Mouse (Mus musculus) right cerebral cortex, postnatal 25 days (tissue): ENCODE data around the gene Mmp2.
"Not testable (repeated sequence)": the region's sequence is repeated elsewhere in the genome, so short reads cannot be mapped to it uniquely, and the experiment has no call there.

Experiments used
- DNase-seq: peaks from one replicate; pipeline ENCODE4 v3.0.0; 2022

The Mmp2 gene

DNA sequence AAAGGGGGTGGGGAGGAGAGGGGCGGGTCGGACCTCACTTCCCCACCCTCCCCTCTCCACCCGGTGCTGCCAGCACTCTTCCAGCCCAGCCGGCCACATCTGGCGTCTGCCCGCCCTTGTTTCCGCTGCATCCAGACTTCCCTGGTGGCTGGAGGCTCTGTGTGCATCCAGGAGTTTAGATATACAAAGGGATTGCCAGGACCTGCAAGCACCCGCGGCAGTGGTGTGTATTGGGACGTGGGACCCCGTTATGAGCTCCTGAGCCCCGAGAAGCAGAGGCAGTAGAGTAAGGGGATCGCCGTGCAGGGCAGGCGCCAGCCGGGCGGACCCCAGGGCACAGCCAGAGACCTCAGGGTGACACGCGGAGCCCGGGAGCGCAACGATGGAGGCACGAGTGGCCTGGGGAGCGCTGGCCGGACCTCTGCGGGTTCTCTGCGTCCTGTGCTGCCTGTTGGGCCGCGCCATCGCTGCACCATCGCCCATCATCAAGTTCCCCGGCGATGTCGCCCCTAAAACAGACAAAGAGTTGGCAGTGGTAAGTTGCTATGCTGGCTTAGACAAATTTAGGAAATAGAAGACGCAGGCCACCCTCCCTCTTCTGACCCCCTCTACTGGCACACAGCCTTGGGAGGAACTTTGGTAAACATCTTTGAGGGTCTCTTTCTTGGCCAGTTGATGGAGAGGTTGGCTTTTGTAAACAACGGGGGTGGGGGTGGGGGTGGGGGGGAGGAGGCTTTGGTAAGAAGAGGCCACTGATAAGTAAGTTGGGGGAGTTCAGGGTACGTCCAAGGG is at the start of gene Mmp2:
Gene Mmp2 (plus strand): TSS at position 49 of the 792 bp plus-strand sequence.
- DNase-seq: no peak

DNA sequence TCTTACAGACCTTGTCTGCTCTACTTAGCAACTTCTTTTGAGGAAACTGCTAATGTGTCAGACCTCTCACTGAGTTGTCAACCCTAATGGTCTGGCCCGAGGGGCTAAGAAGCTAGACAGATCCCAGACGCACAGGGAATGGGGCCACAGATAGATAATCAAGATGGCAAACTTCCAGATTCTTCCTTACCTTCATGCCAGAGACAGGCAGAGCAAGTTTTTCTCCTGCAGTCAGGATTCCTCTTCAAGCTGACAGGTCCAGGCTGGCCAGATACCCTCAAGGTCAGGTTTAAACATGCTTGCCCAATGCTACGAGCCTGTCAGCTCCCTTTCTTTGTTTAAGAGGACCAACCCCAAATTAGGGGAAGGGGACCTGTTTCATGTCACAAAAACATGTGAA is 46.1 kb upstream of the Mmp2 start:
- no peak for DNase-seq

DNA sequence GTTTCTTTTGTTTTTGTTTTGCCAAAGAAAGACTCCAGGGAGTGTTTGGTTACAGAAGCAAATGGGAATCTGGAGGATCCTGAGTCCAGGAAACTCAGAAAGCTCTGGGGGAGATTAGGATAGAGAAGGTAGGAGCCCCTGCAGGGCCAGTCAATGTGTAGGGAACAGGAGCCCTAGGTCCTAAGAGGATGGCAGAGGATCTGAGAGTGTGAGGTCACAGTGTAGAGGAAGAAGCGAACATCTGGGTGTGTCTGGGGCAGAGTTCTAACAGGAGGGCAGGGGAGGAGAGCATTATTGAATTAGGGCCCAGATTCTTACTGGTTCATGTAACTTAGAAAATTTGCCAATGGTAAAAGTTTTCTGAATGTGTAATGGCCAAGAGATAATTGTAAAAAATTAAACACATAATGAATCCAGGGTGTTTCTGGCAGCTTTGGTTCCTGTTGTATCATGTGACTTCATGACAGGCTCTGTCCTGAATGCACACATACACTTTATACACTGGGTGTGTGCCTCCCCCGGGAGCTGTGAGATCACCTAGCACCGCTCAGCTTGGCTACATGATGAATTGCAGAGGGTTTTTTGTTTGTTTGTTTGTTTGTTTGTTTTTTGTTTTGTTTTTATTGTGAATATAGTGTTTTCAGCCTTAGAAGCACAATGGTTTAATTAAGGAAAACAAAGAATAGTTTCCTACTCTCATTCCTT is 43.0 kb upstream of the Mmp2 start:
- no peak for DNase-seq

DNA sequence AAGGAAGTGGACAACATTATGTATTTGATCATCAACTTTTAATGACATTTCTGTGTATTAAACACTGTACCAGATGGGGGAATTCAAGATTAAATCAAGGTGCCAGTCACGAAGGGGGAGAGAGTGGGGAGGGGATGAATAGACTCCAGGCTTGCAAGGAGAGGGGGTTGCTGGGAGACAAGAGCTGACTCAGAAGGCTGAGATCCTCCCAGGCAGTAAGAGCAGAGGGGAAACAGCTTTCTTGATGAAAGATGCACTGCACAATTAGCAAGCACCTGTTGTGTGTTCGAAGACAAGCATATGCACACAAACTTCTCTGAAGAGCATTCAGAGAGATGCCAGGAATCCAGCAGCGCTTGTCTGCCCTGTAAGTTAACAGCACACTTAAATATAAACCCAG is 36.3 kb upstream of the Mmp2 start:
- DNase-seq: no peak

DNA sequence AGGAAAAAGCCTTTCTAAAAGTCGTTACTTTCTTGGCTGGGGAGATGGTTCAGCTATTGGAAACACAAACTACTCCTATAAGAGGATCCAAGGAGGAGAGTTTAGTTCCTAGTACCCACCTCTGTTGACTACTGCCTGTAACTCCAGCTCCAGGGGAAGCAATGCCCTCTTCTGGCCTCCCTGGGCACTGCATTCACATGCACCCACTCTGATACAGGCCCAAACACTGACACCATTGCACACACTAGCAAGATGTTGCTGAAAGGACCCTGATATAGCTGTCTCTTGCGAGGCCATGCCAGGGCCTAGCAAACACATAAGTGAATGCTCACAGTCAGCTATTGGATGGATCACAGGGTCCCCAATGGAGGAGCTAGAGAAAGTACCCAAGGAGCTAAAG is 35.1 kb upstream of the Mmp2 start:
- DNase-seq: not testable (repeated sequence)

DNA sequence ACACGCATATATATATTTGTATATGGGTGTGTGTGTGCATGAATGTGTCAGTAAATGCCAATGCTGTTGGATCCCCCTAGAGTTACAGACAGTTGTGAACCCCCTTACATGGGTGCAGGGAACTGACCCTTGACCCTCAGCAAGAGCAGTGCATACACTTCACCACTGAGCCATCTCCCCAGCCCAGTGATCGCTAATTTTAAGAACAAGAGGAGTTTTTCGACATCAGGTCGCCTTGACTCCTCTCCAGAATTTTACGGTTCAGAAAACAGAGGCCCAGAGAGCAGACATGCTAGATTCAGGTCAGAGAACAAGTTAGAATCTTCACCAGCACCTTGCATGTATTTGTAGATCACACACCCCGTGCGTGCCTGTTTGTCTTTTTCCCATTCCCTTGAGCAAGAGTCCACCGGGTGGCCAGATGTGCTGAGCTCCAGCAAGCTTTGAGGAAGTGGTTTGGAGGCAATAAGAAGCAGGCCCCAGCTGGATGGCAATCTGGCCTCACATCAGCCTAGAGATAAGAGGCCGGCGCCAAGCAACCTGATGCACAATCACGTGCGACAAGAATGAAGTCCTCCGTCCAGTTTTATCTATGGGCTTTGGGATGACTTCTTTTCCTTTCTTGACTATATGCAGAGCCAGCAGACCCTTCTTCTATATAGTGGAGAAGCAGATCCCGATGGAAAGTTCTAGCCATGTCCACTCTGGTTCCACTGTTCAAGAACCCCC is 33.1 kb upstream of the Mmp2 start:
- DNase-seq: no peak

DNA sequence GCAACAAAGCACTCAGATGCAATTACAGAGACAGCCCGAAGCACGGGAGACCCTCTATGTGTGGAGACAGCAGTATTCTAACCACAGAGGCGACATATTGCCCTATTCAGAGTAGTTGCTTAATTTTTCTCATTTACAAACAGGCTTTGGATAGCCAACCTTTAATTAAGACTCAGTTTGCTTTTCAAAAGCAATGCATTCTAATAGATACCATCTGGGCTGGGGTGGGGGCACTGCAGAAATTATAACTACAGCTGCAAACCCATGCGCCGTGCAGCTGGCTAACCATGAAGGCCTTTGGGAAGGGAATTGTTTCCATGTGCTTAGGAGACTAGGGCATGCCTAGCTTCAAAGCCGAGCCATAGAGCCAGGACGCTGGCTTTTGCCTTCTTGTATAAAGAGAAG is 29.6 kb upstream of the Mmp2 start:
- no peak for DNase-seq

DNA sequence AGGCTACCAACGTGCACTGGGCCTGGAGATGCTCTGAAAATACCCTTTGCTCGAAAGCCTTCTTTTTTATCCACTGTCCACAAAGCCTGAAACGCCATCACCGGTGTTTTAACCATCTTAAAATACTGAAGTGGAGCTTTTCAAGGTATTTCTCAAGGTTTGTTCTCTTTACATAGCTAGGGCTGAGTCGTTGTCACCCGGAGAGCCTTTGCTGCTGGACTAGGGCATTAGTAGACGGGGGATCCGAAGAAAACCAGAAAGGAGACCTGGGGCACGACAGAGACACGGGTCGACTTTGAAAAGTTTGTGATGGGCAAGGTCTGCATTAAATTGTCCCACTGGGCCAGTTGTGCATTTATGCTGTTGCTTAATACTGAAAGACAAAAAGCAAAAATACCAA is 27.7 kb upstream of the Mmp2 start:
- no peak for DNase-seq

DNA sequence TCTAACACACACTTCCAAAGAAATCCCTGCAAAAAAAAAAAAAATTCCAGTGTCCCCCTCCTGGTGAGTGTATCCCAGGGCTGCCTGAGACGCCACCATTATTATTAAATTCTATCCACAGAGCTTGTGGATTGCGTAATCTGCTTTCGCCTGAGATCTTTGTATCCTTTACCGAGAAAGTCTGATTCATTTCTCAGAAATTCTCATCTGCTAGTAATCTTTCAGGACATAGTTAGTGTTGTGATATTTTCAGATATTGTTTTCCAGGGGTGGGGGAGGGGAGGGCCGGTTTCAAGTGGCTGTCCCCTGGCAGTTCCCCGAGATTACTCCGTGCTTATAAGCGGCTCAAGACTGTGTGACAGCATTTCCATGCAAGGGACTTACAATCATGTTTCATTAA is 25.9 kb upstream of the Mmp2 start:
- no peak for DNase-seq

DNA sequence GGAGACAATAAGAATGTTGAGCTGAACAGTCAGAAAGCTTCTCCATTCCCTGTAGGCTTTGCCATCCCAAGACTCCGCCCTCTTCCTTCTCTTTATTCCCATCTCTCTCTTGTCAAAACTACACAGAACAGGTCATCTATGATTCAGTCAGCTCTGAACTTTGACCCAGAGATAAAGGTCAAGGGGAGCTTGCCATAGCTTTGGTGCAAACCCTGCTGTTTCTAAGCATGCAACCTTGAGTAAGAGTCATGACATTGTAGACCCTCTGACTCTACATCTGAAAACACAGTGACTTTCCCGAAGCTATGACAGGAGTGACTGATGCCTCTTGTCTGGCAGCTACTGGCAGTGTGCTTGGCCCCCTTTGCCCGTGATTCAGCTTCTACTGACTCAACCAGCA is 24.5 kb upstream of the Mmp2 start:
- DNase-seq: no peak

DNA sequence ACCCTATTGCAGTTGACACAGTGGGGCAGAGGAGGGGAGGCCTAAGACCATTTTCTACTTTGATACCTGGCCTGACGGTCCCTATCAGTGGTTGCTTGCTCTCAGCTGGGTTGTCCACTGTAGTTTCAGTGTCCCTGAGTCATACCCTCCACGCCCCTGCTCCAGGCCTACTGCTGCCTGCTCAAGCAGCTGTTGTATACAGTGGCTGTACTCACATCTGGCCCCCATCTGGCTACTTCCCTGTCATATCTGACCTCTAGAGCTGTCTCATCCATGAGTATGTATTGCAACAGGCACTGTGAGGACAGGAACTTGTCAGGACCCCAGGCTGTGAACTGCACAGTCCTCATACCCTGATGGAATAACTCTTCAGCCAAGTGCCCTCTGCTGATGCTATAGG is 14.3 kb upstream of the Mmp2 start:
- DNase-seq: no peak

DNA sequence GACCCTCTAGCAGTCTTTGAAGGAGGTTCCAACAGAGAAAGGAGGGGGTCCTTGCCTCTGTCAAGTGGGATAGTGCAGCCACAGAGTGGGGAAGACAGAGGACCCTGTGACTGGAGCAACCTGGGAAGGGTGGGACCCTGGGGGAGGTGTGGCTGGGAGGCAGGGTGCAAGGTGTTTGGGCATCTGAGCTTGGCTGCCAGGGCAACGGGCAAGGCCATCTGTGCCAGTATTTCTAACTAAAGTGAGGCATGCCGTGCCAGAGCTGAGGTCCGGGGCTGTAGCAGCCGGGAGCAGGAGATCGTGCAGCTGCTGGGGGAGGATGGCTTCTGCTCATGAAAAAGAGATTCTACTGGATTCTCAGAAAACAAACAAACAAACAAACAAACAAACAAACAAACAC is 11.4 kb upstream of the Mmp2 start:
- DNase-seq: no peak

DNA sequence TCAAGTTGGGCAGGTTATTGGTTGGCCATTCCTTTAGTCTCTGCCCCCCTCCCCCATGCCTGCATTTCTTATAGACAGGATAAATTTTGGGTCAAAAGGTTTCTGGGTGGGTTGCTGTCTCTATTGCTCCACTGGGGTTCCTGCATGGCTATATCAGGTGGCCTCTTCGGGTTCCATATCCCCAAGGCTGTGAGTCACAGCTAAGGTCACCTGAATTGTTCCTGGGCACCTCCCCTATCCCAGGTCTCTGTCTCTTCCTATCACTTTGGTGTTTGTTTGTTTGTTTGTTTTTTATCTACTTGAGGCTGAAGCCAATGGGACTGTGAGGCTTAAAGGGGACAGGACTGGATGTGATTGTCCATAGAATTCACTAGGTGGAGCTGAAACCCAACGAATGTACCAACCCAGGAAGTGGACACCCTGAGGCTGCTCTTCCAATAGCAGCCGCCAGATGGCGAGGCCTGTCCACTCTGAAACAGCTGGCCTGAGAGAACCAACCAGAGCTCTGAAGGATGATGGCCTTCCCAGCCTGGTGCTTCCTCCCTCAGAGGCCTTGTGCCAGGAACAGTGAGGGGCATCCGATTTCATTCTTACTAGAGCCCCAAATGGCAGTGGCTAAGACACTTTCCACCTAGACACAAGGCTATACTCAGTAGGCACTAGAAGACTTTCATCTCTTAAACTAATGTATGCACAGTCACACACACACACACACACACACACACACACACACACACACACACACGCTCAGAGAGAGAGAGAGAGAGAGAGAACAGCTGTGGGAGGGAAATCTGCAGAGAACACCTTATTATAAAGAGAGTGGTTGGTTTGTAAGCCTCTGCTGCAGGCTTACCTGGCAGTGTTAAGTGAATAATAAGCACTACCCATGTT is 8.9 kb upstream of the Mmp2 start:
- peak; percentile 89 for DNase-seq

DNA sequence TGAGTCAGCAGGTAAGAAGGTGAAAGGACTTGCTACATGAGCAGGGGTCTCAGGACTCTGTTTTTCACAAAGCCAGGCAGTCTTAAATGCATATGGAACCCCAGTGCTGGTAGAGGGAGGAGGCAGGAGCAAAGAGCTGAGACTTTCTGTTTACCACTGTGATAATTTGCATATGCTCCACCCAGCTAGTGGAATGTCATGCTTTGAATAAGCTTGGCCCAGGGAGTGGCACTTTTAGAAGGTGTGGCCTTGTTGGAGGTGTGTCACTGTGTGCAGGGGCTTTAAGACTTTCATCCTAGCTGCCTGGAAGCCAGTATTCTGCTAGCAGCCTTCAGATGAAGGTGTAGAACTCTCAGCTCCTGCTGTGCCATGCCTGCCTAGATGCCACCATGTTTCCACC is 5.9 kb upstream of the Mmp2 start:
- DNase-seq: no peak

DNA sequence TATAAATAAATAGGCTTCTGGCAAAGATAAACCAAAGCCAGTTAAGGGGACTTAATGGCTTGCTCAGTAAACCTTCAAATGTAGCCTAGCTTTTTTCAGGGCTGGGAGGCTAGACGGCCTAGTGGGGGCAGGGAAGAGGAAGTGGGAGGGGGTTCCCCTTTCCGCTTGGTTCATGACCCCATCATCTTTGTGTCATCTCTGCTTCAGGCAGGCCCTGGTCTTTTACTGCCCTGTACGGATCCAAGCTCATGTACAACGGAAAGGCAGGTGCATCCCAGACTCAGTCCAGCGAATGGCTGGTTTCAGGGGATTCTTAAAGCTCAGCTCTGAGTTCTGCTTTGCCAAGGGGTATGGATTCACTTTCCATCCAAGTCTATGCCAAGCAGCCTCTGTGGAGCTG is 4.7 kb upstream of the Mmp2 start:
- DNase-seq: no peak

DNA sequence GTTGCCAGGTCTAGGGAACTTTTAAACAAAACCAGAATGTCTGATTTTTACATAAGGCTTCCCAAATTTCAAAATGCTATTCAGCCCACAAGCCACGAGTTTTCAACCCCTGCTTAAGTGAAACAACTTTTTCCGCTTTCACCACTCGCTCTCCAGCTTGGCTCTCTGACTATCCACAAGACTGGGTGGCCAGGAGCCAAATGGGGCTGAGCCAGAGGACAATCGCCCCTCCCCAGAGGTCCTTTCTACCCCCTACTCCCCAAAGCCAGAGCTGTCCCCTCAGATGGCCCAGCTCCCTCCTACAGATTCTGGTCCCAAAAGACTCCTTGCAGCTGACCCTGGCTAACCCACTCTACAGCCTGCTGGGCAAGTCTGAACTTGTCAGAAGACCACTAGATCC is 1.1 kb upstream of the Mmp2 start:
- no peak for DNase-seq

DNA sequence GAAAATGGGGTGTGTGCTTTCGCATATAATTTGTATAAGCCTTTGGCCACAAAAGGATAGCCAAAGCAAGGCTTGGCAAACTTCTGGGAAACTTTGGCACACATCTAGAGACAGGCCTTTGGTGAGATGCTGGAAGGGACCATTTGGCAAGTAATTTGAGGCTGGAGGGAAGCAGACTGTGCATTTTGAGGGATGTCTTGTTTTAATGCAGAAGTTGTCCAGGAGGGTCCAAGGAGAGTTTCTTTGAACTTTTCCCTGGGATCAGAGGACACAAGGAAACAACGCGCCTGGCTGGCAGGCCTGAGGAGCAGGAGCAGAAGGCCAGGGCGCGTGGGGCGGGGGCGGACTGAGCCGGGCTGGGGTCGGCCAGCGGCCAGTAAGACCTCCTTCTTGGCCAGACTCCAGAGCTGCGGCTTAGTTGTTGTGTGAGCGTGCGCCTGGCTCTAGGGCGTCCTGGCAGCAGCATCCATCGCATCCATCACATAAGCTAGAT is 1.2 kb downstream of the Mmp2 start:
- peak; percentile 23 for DNase-seq

DNA sequence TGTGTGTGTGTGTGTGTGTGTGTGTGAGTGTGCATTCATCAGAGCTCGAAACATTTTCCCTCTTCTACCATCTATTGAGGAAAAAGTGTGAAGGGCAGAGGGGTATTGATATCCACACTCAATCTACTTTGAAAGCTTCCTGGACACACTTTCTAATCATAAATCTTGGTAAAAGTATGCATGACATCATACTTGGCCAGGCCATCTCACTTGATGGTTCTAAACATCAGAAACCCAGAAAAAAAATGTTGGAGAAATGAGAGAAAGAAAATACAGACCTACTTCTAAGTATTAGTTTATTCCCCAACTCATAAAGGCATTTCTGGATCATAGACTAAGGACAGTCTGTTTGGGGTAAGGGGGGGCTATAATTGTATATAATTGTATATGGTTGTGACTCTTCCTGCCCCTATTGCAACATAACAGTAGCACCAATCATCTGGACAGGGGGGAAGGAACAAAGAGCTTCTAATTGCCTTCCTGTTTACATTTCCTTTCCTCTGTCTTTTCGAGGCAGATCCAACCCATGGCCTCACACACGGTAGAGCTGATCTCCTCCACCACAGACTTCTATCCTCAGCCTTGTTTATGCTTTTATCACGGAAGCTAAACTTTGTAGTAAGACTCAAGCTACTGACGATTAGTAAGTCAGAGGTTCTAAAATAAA is 7.1 kb downstream of the Mmp2 start:
- no peak for DNase-seq

DNA sequence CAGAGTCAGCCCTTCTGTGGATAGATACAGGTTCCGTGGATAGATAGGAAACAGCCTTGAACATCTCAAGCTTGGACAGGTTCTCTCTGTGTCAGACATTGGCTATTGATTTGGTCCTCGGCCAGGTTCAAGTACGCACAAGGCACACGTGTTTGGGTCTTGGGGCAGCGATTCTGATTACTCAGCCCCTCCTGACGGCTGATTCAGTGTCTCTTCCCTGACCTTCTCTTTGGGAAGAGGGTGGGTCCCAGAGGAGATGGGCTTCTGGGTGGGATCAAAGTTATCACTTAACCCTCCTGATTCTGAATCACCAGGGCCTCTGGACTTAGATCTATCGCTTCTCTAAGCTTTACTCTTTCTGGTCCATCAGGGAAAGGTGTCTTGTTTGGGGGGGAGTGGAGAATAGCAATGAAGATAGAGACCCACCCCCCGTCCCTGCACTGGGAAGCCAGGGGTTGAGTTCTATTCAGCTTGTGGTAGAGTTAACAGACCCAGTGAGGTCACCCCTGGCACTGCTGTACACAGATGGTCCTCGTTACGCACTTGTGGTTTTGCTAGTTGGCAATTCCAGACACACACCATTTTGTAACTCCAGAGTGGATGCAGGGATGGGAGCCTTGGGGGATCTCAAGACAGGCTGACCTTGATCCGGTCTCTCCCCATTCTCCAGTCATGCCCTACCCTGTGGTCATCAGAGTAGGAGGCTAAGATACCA is 7.9 kb downstream of the Mmp2 start:
- no peak for DNase-seq

DNA sequence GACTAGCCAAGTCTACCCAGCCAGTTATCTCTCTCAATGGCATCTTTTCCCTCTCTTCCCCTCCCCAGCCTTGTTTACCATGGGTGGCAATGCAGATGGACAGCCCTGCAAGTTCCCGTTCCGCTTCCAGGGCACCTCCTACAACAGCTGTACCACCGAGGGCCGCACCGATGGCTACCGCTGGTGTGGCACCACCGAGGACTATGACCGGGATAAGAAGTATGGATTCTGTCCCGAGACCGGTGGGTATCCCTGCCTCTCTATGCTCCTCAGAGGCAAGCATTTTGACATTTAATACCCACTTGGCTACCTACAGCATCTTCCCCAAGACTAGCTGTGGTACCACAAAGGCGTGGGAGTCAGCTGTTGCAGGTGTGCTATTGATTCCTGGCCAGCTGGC is 8.8 kb downstream of the Mmp2 start:
- DNase-seq: no peak

DNA sequence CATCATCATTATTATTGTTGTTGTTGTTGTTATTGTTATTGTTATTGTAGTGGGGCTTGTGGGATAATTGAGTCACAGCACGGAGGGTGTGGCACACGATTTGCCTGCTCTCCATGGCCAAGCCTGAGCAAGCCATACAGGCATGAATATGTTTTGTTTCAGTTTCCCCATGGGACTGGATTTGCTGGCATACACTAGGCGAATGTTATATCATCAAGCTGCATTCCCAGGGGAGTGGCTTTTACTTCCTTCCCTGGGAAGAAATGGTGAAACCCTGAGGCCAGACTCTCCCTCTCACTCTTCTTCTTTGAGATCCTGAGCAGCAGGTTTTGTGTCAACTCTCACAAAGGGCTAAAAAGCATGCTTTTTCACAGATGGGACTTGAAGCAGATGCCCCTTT is 11.5 kb downstream of the Mmp2 start:
- DNase-seq: no peak

DNA sequence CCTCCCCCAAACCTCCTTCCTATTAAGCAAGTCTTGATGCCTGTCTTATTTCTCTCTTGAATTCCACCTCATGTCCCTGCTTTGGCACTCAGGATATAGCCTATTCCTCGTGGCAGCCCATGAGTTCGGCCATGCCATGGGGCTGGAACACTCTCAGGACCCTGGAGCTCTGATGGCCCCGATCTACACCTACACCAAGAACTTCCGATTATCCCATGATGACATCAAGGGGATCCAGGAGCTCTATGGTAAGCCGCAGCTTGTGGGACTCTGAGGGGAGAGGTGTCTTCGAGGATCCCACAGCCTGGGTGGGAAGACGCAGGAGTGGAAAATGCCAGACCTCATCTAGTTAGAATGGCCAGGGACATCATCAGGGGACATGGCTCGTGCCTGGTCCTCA is 12.1 kb downstream of the Mmp2 start:
- no peak for DNase-seq
